Mouse (Mus musculus): Measurements from ENCODE around the gene Gm30083. TPM values are rescaled to one million over a fixed set of nuclear protein-coding genes. Genes with fewer than 3 reads are reported as not detected.

Gm30083 gene
- polyA plus RNA-seq, 1 experiment, result 30.6 TPM

DNA sequence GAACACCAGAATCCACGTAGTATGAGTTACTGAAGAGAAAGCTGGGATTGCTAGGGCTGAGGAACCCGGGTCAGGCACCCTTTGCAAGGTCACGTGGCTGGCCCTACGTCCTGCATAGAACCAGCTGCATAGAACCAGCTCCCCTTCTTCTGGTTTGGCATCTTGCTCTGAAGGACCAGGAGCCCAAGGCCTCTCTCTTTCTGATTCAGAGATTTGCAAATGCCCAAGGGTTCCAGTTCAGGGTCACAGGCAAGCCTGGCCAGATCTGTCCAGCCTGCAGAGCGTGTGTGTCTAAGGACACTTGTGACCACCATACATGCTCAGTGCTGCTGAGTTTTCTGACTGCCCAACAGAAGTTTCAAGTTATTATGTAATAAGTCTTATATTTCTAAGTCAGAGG lies 72.8 kb downstream of the Gm30083 start:
- no peaks in the 10 kb centered on the region for H3K27me3 ChIP-seq (ENCODE audit: control insufficient read depth, insufficient read depth, low read length)
- H3K4me3 ChIP-seq (ENCODE audit: control insufficient read depth, low read depth, low read length), result no peak overlapping the region
- H3K4me1 ChIP-seq (ENCODE audit: control insufficient read depth, insufficient read depth, low read length), result no peaks in the 10 kb centered on the region
- H3K36me3 ChIP-seq (ENCODE audit: control insufficient read depth, insufficient read depth, low read length), result no peaks in the 10 kb centered on the region
- TF ChIP-seq CTCF (IDR thresholded peaks at IDR 0.05; ENCODE audit: control insufficient read depth, insufficient read depth, insufficient replicate concordance, low read depth, low read length), result no peak
- TF ChIP-seq POLR2A (IDR thresholded peaks at IDR 0.05; ENCODE audit: control insufficient read depth, low read depth, low read length), result no peak
- no peak overlapping the region for H3K27ac ChIP-seq (ENCODE audit: control insufficient read depth, insufficient read depth, low read depth, low read length)

GRCm38 (mm10) chr14:33940739-33941138 lies 74.2 kb downstream of the Gm30083 start, which contains the start of gene Gdf2:
Gdf2 (plus strand) TSS chr14:33941039.
- Histone ChIP-seq H3K27ac (ENCODE audit: control insufficient read depth, insufficient read depth, low read depth, low read length) (no peak within 1 kb of the TSS), H3K27me3 (ENCODE audit: control insufficient read depth, insufficient read depth, low read length) (no peaks in the 10 kb centered on the region), H3K4me1 (ENCODE audit: control insufficient read depth, insufficient read depth, low read length) (no peaks in the 10 kb centered on the region), H3K4me3 (ENCODE audit: control insufficient read depth, low read depth, low read length) (no peak within 1 kb of the TSS), H3K36me3 (ENCODE audit: control insufficient read depth, insufficient read depth, low read length) (no peaks in the 10 kb centered on the region)
- TF ChIP-seq CTCF (IDR thresholded peaks at IDR 0.05; ENCODE audit: control insufficient read depth, insufficient read depth, insufficient replicate concordance, low read depth, low read length) (no peak), POLR2A (IDR thresholded peaks at IDR 0.05; ENCODE audit: control insufficient read depth, low read depth, low read length) (no peak)

GRCm38 (mm10) chr14:33939117-33939516 lies 75.9 kb downstream of the Gm30083 start:
- Histone ChIP-seq H3K27me3 (ENCODE audit: control insufficient read depth, insufficient read depth, low read length) (no peaks in the 10 kb centered on the region), H3K27ac (ENCODE audit: control insufficient read depth, insufficient read depth, low read depth, low read length) (no peak overlapping the region), H3K36me3 (ENCODE audit: control insufficient read depth, insufficient read depth, low read length) (no peaks in the 10 kb centered on the region), H3K4me1 (ENCODE audit: control insufficient read depth, insufficient read depth, low read length) (no peaks in the 10 kb centered on the region), H3K4me3 (ENCODE audit: control insufficient read depth, low read depth, low read length) (no peak overlapping the region)
- no peak for TF ChIP-seq POLR2A (IDR thresholded peaks at IDR 0.05; ENCODE audit: control insufficient read depth, low read depth, low read length)
- peak; percentile 84; the same call in 1 of the 2 replicates for TF ChIP-seq CTCF (IDR thresholded peaks at IDR 0.05; ENCODE audit: control insufficient read depth, insufficient read depth, insufficient replicate concordance, low read depth, low read length)

Other genes with a start within 250 kb of the Gm30083 start
- 0.26 and 1.3 TPM in 2 replicates for gene Gdf10, start 91.6 kb downstream of the Gm30083 start, polyA plus RNA-seq (2012; rRNA removed)
- not detected in 2 replicates for gene Gdf2, start 74.1 kb downstream of the Gm30083 start, polyA plus RNA-seq (2012; rRNA removed)
- 0.02 TPM in 2 replicates for gene Rbp3, start 61.2 kb downstream of the Gm30083 start, polyA plus RNA-seq (2012; rRNA removed)
- 0.46 and 0.55 TPM in 2 replicates for gene Zfp488, start 36.4 kb downstream of the Gm30083 start, polyA plus RNA-seq (2012; rRNA removed)
- gene Gm5460, start 1.6 kb upstream of the Gm30083 start, polyA plus RNA-seq (2012; rRNA removed), result 47.9 and 48.5 TPM in 2 replicates
- 194 and 204 TPM in 2 replicates for gene Antxrl, start 37.5 kb upstream of the Gm30083 start, polyA plus RNA-seq (2012; rRNA removed)
- gene Anxa8, start 70.8 kb upstream of the Gm30083 start, polyA plus RNA-seq (2012; rRNA removed), result 0.08 and 0.21 TPM in 2 replicates
- 13.5 and 14.8 TPM in 2 replicates for gene A630023A22Rik, start 87.6 kb upstream of the Gm30083 start, polyA plus RNA-seq (2012; rRNA removed)
- 0.05 and 0.06 TPM in 2 replicates for gene Npy4r, start 137.3 kb upstream of the Gm30083 start, polyA plus RNA-seq (2012; rRNA removed)
- 0.08 and 0.26 TPM in 2 replicates for gene Gprin2, start 186.5 kb upstream of the Gm30083 start, polyA plus RNA-seq (2012; rRNA removed)
- gene Syt15, start 204.4 kb upstream of the Gm30083 start, polyA plus RNA-seq (2012; rRNA removed), result 0.58 and 0.72 TPM in 2 replicates